Mouse (Mus musculus) MEL (cell line): ENCODE data around the gene Gm10024.

Source experiments
- EP300 ChIP-seq, 2 experiments: IDR thresholded peaks; 2 replicates each; pipeline ENCODE4 v1.6.1; 2011; ENCODE audit warnings: improper control_type of control experiment in 2 of 2, low read length in 2 of 2, low read depth in 1 of 2, mild to moderate bottlenecking in 1 of 2
- GABPA ChIP-seq: IDR thresholded peaks from 2 replicates; pipeline ENCODE4 v1.6.1; 2012; ENCODE audit warnings: low read depth, mild to moderate bottlenecking, inconsistent platforms, low read length, improper control_type of control experiment, moderate library complexity
- HCFC1 ChIP-seq: IDR thresholded peaks from 2 replicates; pipeline ENCODE4 v1.6.1; 2012; ENCODE audit warnings: low read depth, mild to moderate bottlenecking, inconsistent platforms, low read length, improper control_type of control experiment, moderate library complexity
- MEF2A ChIP-seq: IDR thresholded peaks from 2 replicates; pipeline ENCODE4 v1.6.1; 2014; ENCODE audit warnings: low read depth, mild to moderate bottlenecking, inconsistent platforms, low read length, improper control_type of control experiment; ENCODE audit not compliant: poor library complexity, insufficient replicate concordance, severe bottlenecking; ENCODE audit errors: extremely low read depth
- NRF1 ChIP-seq: IDR thresholded peaks from 2 replicates; pipeline ENCODE4 v1.6.1; 2014; ENCODE audit warnings: low read depth, mild to moderate bottlenecking, inconsistent platforms, low read length, improper control_type of control experiment, moderate library complexity; ENCODE audit not compliant: poor library complexity, insufficient read depth, severe bottlenecking
- POLR2A ChIP-seq, 2 experiments: IDR thresholded peaks; 2 replicates each; pipeline ENCODE4 v1.6.1; 2011 to 2012; ENCODE audit warnings: low read length in 2 of 2, mild to moderate bottlenecking in 2 of 2, control low read depth in 1 of 2, improper control_type of control experiment in 1 of 2, low read depth in 1 of 2, moderate library complexity in 1 of 2; ENCODE audit not compliant: control insufficient read depth in 1 of 2, insufficient read depth in 1 of 2, poor library complexity in 1 of 2
- ZKSCAN1 ChIP-seq: IDR thresholded peaks from 2 replicates; pipeline ENCODE4 v1.6.1; 2012; ENCODE audit warnings: low read depth, mild to moderate bottlenecking, inconsistent platforms, low read length, improper control_type of control experiment, moderate library complexity

- TF ChIP-seq NRF1 (no peak), HCFC1 (no peak), GABPA (no peak), POLR2A (IDR thresholded peaks at IDR 0.05; ENCODE audit: control insufficient read depth in 1 of 2, insufficient read depth in 1 of 2, low read depth in 1 of 2, low read length in 2 of 2, poor library complexity in 1 of 2) (no peak), ZKSCAN1 (no peak), EP300 (IDR thresholded peaks at IDR 0.05; ENCODE audit: low read depth in 1 of 2, low read length in 2 of 2) (no peak), MEF2A (no peak)
Observed at GRCm38 (mm10) chr10:77738929-77739328, 27.7 kb downstream of the Gm10024 start.
